9 mouse cellular contexts compared by ENCODE assay signal in genomic region chr8:122181414-122181813, GRCm38 (mm10).
DNase-seq lines count a peak whose midpoint lies in the region; ATAC-seq and TF ChIP-seq lines count a peak whose summit lies in the region.
"Had no signal": no experiment of that assay in that cellular context is flagged by ENCODE, and none has a peak within 500 bp of the region (broad histone marks: within the 10 kb centered on the region; RNA-seq: fewer than 3 reads in every experiment).

No protein-coding gene starts in this region.

- no peaks in the 10 kb centered on the region for H3K36me3 ChIP-seq in embryonic facial prominence, embryonic 14.5 days (ENCODE audit: control insufficient read depth, insufficient read depth, low read length)
- H3K36me3 ChIP-seq in embryonic facial prominence, embryonic 10.5 days (replicated peaks) = no peaks in the 10 kb centered on the region
- H3K36me3 ChIP-seq in midbrain, embryonic 14.5 days (ENCODE audit: control insufficient read depth, insufficient read depth, low read length) = no peaks in the 10 kb centered on the region
- no peaks in the 10 kb centered on the region for H3K36me3 ChIP-seq in midbrain, embryonic 16.5 days (ENCODE audit: control insufficient read depth, insufficient read depth, low read length)
- H3K36me3 ChIP-seq in heart, embryonic 12.5 days = no peaks in the 10 kb centered on the region
- no peaks in the 10 kb centered on the region for H3K36me3 ChIP-seq in stomach, postnatal 0 days (ENCODE audit: control insufficient read depth, insufficient read depth, low read length)
- H3K36me3 ChIP-seq: hindbrain, embryonic 12.5 days had no signal

- H3K9ac ChIP-seq in embryonic facial prominence, embryonic 14.5 days (ENCODE audit: low read depth, low read length) = no peak overlapping the region
- no peak overlapping the region for H3K9ac ChIP-seq in midbrain, embryonic 14.5 days (replicated peaks; ENCODE audit: low read length)
- H3K9ac ChIP-seq in midbrain, embryonic 16.5 days (ENCODE audit: low read depth, low read length) = no peak overlapping the region
- H3K9ac ChIP-seq in heart, embryonic 12.5 days = no peak overlapping the region
- H3K9ac ChIP-seq in stomach, postnatal 0 days (ENCODE audit: low read length) = no peak overlapping the region
- H3K9ac ChIP-seq: hindbrain, embryonic 12.5 days had no signal

- no peak for TF ChIP-seq EP300 in stomach, postnatal 0 days (optimal IDR thresholded peaks at IDR 0.05)

- no peak overlapping the region for H3K4me3 ChIP-seq in embryonic facial prominence, embryonic 14.5 days (ENCODE audit: low read depth, low read length)
- no peak overlapping the region for H3K4me3 ChIP-seq in embryonic facial prominence, embryonic 10.5 days
- no peak overlapping the region for H3K4me3 ChIP-seq in midbrain, embryonic 14.5 days (replicated peaks; ENCODE audit: low read depth, low read length)
- no peak overlapping the region for H3K4me3 ChIP-seq in midbrain, embryonic 16.5 days (ENCODE audit: low read depth, low read length)
- no peak overlapping the region for H3K4me3 ChIP-seq in heart, embryonic 12.5 days
- H3K4me3 ChIP-seq in stomach, postnatal 0 days (ENCODE audit: low read depth, low read length) = no peak overlapping the region
- H3K4me3 ChIP-seq: hindbrain, embryonic 12.5 days had no signal

- no peak for TF ChIP-seq CTCF in stomach, postnatal 0 days (IDR thresholded peaks at IDR 0.05; ENCODE audit: low read depth)

- peaks cover 15% of the 10 kb centered on the region; the same call in 1 of the 2 replicates for H3K4me1 ChIP-seq in embryonic facial prominence, embryonic 14.5 days (ENCODE audit: control insufficient read depth, insufficient read depth, low read length)
- H3K4me1 ChIP-seq in embryonic facial prominence, embryonic 10.5 days = peaks cover 15% of the 10 kb centered on the region
- no peaks in the 10 kb centered on the region for H3K4me1 ChIP-seq in midbrain, embryonic 14.5 days (ENCODE audit: control insufficient read depth, insufficient read depth, low read length)
- H3K4me1 ChIP-seq in midbrain, embryonic 16.5 days (ENCODE audit: control insufficient read depth, insufficient read depth, low read length) = no peaks in the 10 kb centered on the region
- peaks cover 25% of the 10 kb centered on the region for H3K4me1 ChIP-seq in heart, embryonic 12.5 days (replicated peaks)
- 0 out of 2 replicates have a peak, but pooled peaks cover 2% of the 10 kb centered on the region for H3K4me1 ChIP-seq in stomach, postnatal 0 days (replicated peaks; ENCODE audit: control insufficient read depth, insufficient read depth)
- H3K4me1 ChIP-seq: hindbrain, embryonic 12.5 days had no signal

- no peak overlapping the region for H3K4me2 ChIP-seq in embryonic facial prominence, embryonic 14.5 days (ENCODE audit: low read depth, low read length)
- H3K4me2 ChIP-seq in midbrain, embryonic 14.5 days (ENCODE audit: low read length) = no peak overlapping the region
- no peak overlapping the region for H3K4me2 ChIP-seq in midbrain, embryonic 16.5 days (ENCODE audit: low read length)
- peak overlapping the region; percentile 15 for H3K4me2 ChIP-seq in heart, embryonic 12.5 days
- H3K4me2 ChIP-seq in stomach, postnatal 0 days (replicated peaks; ENCODE audit: low read depth) = 0 out of 2 replicates have a peak overlapping the region, but pooled peaks have one; percentile 11
- H3K4me2 ChIP-seq: hindbrain, embryonic 12.5 days had no signal

- no peaks in the 10 kb centered on the region for H3K27me3 ChIP-seq in embryonic facial prominence, embryonic 14.5 days (replicated peaks; ENCODE audit: control insufficient read depth, insufficient read depth, low read length)
- H3K27me3 ChIP-seq in embryonic facial prominence, embryonic 10.5 days (replicated peaks; ENCODE audit: low read depth, poor library complexity, severe bottlenecking) = 0 out of 2 replicates have a peak, but pooled peaks cover 5% of the 10 kb centered on the region
- no peaks in the 10 kb centered on the region for H3K27me3 ChIP-seq in midbrain, embryonic 14.5 days (ENCODE audit: control insufficient read depth, insufficient read depth, low read length)
- H3K27me3 ChIP-seq in midbrain, embryonic 16.5 days (ENCODE audit: control insufficient read depth, insufficient read depth, low read depth, low read length) = no peaks in the 10 kb centered on the region
- H3K27me3 ChIP-seq in heart, embryonic 12.5 days (replicated peaks) = peaks cover 22% of the 10 kb centered on the region; the same call in 1 of the 2 replicates
- no peaks in the 10 kb centered on the region for H3K27me3 ChIP-seq in stomach, postnatal 0 days (ENCODE audit: control insufficient read depth, insufficient read depth, low read length)
- H3K27me3 ChIP-seq: hindbrain, embryonic 12.5 days had no signal

- peak; percentile 64 for DNase-seq in embryonic facial prominence, embryonic 14.5 days (ENCODE audit: low spot score)
- no peak for DNase-seq in embryonic facial prominence, embryonic 10.5 days (ENCODE audit: low spot score)
- peak; percentile 3 for DNase-seq in midbrain, embryonic 14.5 days
- no peak for DNase-seq in stomach, postnatal 0 days (ENCODE audit: low spot score)
- no peak for DNase-seq in retina, embryonic 14.5 days (ENCODE audit: low spot score)

- peak; percentile 27; the same call in 1 of the 2 replicates for ATAC-seq in embryonic facial prominence, embryonic 14.5 days (ENCODE audit: low read depth)
- ATAC-seq in midbrain, embryonic 14.5 days (ENCODE audit: low FRiP score, low TSS enrichment) = no peak
- ATAC-seq in midbrain, embryonic 16.5 days = no peak
- ATAC-seq in heart, embryonic 12.5 days (ENCODE audit: insufficient number of reproducible peaks, low FRiP score) = peak; percentile 36; the same call in 1 of the 2 replicates
- ATAC-seq in stomach, postnatal 0 days (ENCODE audit: low FRiP score, low TSS enrichment) = peak; percentile 59; the same call in 1 of the 2 replicates
- no peak for ATAC-seq in erythroid progenitor cell, adult 5-6 weeks (replicated peaks; ENCODE audit: low FRiP score, poor library complexity, severe bottlenecking)

- no peaks in the 10 kb centered on the region for H3K9me3 ChIP-seq in embryonic facial prominence, embryonic 14.5 days (ENCODE audit: control insufficient read depth, low read length)
- H3K9me3 ChIP-seq in embryonic facial prominence, embryonic 10.5 days = no peaks in the 10 kb centered on the region
- no peaks in the 10 kb centered on the region for H3K9me3 ChIP-seq in midbrain, embryonic 14.5 days (ENCODE audit: control insufficient read depth, low read length)
- no peaks in the 10 kb centered on the region for H3K9me3 ChIP-seq in midbrain, embryonic 16.5 days (replicated peaks; ENCODE audit: control insufficient read depth, low read length, poor library complexity, severe bottlenecking)
- no peaks in the 10 kb centered on the region for H3K9me3 ChIP-seq in heart, embryonic 12.5 days (replicated peaks)
- H3K9me3 ChIP-seq in stomach, postnatal 0 days (ENCODE audit: control insufficient read depth, low read length) = no peaks in the 10 kb centered on the region
- H3K9me3 ChIP-seq: hindbrain, embryonic 12.5 days had no signal

- peak overlapping the region; percentile 52; the same call in 1 of the 2 replicates for H3K27ac ChIP-seq in embryonic facial prominence, embryonic 14.5 days (replicated peaks; ENCODE audit: low read depth, low read length)
- H3K27ac ChIP-seq in embryonic facial prominence, embryonic 10.5 days (replicated peaks) = no peak overlapping the region
- H3K27ac ChIP-seq in midbrain, embryonic 14.5 days (replicated peaks; ENCODE audit: low read depth, low read length) = no peak overlapping the region
- no peak overlapping the region for H3K27ac ChIP-seq in midbrain, embryonic 16.5 days (ENCODE audit: low read length)
- H3K27ac ChIP-seq in heart, embryonic 12.5 days (ENCODE audit: poor library complexity, severe bottlenecking) = peak overlapping the region; percentile 25; the same call in 1 of the 2 replicates
- H3K27ac ChIP-seq in stomach, postnatal 0 days (replicated peaks) = no peak overlapping the region
- H3K27ac ChIP-seq: hindbrain, embryonic 12.5 days had no signal

- 59% methylated on average over 9 of the region's 9 CpGs for WGBS in embryonic facial prominence, embryonic 14.5 days
- WGBS in embryonic facial prominence, embryonic 10.5 days = 86% methylated on average over 9 of the region's 9 CpGs
- WGBS in midbrain, embryonic 14.5 days = 83% methylated on average over 9 of the region's 9 CpGs
- whole genome bisulfite sequencing in midbrain, embryonic 16.5 days = 70% methylated on average over 9 of the region's 9 CpGs
- 23% methylated on average over 9 of the region's 9 CpGs for WGBS in heart, embryonic 12.5 days
- WGBS in stomach, postnatal 0 days = 33% methylated on average over 9 of the region's 9 CpGs

Comparison
In these comparisons a context has a peak if more than half of its experiments do, and no peak if none do; other contexts are left out.
1. DNase-seq: peak in embryonic facial prominence, embryonic 14.5 days (single experiment) and midbrain, embryonic 14.5 days (single experiment); none in embryonic facial prominence, embryonic 10.5 days (single experiment), stomach, postnatal 0 days (single experiment) and retina, embryonic 14.5 days (single experiment).
2. H3K27ac ChIP-seq: peak in embryonic facial prominence, embryonic 14.5 days (single experiment) and heart, embryonic 12.5 days (single experiment); none in embryonic facial prominence, embryonic 10.5 days (single experiment), midbrain, embryonic 14.5 days (single experiment), midbrain, embryonic 16.5 days (single experiment) and stomach, postnatal 0 days (single experiment).
3. ATAC-seq: peak in embryonic facial prominence, embryonic 14.5 days (single experiment), heart, embryonic 12.5 days (single experiment) and stomach, postnatal 0 days (single experiment); none in midbrain, embryonic 14.5 days (single experiment), midbrain, embryonic 16.5 days (single experiment) and erythroid progenitor cell, adult 5-6 weeks (single experiment).
4. H3K4me2 ChIP-seq: peak in heart, embryonic 12.5 days (single experiment) and stomach, postnatal 0 days (single experiment); none in embryonic facial prominence, embryonic 14.5 days (single experiment), midbrain, embryonic 14.5 days (single experiment) and midbrain, embryonic 16.5 days (single experiment).